Mouse (Mus musculus): ENCODE results near the gene Ccdc51.

Gene Ccdc51

DNA sequence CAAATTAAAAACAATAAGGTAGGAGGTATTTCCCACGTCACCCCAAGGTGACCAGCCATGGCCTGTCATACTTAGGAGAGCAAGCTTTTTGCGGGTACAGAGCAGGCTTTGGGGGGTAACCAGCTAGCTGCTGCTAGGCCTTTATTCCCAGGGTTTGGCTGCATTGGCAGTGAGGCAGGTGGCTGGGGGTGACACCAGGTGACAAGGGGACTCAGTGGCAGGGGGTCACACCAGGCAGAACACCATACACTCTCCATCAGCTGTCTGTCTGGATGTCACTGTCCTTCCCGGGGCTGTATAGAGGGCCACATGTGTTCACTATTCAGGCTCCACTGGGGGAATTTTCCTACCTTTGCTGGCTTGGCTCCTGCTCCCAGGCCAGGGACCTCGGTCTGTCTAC lies 25.4 kb upstream of the Ccdc51 start:
- no peak for DNase-seq (ENCODE audit: low read depth, low spot score)

DNA sequence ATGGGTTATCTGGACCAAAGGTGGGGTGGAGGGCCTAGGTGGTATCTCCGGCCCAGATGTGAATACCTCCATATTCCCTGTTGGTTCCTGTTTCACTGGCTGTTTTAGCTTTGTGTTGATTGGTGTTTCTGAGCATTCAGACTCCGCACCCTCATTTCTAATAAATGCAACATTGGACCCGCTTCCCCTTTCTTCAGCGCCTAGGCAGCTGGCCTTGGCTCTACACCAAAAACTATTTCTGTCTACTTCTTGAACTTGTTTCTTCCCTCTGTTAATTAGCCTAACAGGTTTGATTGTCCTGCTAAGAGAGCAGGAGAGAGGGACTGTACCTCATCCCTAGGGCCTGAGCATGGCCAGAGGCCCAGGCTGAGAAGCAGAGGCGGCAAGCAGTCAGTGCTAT lies 24.8 kb upstream of the Ccdc51 start:
- no peak for DNase-seq (ENCODE audit: low read depth, low spot score)

DNA sequence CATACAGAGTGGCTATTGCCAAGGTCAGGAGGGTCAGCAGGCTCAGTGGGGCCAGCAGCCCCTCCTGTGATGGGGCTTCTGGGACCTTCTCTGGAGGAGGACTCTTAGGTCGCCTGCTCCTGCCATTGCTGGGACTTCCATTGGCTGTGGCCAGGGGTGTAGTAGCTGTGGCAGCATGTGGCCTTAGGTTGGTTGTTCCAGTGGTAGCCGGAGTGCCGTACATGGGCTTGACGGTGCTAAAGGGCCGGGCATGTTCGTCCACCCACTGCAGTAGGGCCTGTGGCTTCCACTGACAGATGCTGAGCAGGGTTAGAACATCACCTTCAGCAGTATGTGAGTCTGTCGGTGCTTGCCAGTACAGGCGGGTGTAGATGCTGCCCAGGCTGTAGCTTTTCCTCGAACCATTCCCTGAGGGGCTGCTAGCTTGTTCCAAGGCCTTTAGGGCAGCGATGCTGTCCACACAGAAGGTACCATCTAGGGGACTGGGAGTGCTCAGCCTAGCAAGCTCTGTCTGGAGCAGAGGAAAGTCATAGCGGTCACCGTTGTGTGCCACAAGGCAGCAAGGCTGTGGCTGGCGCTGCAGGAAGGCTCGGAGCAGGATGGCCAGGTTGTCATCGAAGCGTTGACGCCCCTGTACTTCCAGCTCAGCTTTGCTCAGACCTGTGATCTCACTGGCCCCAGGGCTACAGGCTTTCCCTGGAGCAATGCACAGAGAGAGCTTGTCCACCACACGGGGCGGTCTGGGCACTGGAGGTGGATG lies 24.1 kb upstream of the Ccdc51 start:
- DNase-seq (ENCODE audit: low read depth, low spot score), result no peak

DNA sequence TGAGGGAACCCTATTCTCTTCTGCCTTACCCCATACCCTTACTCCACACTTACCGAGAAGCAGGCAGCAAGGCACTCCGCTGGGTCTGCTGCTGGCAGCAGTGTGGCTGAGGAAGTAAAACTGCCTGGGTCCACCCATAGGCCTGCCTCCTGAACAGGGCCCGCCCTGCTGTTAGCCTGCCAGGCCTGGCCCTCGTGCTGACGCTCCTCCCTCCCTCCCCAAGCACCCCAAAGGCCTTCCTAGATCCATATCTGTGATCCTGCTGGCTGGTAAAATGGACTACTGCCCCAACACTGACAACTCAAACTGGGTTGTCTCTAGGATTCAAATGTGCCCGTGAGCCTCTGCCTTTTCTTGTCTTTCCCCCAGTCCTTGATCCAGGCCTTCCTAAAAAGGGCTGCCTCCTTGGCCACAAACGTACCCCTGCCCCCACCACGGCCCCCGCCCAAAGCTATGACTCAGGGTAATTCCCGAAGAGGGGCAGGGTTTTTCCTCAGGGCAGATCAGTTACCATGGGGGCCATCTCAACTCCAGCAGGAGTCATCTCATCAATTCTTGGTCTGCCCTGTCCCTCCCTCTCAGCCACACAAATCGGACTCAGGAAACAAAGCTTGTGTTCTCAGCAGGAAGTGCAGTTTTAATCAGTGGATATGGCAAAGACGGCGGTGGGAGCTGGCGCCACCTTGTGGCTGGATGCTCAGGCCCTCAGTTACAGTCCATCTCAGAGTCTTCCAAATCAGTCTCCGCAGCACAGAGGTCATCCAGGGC lies 23.0 kb upstream of the Ccdc51 start, which contains the start of gene Trex1:
Gene Trex1 (minus strand): TSS at position 599 of the 768 bp plus-strand sequence.
- peak; percentile 85 for DNase-seq (ENCODE audit: low read depth, low spot score)

DNA sequence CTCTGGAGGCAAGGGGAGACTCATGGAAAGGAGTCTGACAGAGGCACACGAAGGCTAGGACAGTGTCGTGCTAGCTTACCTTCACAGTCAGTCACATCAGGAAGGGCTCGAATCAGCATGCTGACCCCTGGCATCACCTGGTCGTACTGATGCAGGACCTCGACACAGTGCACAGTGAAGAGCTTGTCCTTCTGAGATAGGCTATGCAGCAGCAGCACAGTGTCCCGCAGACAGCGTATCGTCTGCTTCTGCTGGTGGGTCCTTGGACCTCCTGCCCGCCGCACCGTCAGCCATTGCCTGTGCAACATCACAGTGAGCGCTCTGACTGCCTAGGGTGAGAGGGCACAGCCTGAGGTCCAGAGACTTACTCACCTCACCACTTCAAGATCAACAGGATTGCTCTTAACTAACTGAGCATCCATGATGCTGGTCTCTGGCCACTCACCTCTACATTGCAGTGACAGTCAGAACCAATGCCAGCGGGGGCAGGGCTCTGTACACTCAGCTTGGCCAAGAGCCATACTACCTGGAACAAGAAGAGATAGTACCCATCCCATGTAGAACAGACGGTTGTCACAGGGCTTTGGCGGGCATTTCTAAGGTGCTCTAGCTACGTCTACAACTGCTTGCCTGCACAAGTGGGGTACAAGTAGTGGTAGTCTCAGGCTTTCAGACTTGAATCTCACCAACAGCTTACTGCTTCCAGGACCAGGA lies 22.0 kb upstream of the Ccdc51 start:
- no peak for DNase-seq (ENCODE audit: low read depth, low spot score)

DNA sequence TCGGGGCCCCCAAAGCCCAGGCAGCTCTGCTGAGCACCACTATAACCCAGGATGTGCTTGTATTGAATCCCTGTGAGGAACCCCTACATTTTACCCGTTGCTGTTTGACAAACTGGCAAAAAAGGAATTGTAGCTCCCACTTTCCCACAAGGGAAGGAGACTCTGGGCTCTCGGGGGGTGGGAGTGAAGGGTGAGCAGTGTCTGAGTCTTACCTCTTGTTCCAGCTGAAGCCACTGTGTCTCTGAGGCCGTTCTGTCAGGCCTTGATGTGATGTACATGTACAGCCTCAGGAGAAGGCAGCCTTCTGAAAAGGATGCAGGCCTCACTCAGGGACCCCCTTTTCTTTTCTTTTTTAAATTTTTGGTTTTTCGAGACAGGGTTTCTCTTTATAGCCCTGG lies 21.4 kb upstream of the Ccdc51 start:
- no peak for DNase-seq (ENCODE audit: low read depth, low spot score)

DNA sequence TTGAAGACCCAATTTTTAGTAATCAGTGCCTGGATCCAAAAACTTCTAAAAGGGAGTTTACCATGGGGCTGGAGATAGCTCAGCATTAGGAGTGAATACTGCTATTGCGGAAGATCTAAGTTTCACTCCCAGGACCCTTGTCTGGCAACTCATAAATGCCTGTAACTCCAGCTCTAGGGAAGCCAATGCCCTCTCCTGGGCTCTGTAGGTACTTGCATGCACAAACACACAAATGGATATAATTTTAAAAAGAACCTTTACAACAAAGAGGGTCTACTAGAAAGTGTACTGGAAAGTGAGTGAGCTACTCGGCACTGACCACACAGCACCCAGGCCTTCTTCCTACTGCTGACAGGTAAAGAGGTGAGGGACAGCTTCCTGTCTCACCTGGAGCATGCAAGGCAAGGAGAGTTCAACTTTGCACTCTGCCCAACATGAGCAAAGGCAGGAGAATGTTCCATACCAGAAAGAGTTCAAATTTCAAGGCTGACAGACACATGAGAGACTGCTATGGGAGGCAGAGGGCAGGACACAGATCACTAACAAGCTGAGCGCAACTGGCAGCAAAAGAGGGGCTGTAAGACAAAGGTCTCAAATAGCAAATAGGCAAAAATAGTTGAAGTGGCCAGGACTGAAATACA lies 14.1 kb upstream of the Ccdc51 start:
- no peak for DNase-seq (ENCODE audit: low read depth, low spot score)

GRCm38 (mm10) chr9:109073661-109074573 lies 8.4 kb upstream of the Ccdc51 start, which contains the start of gene Atrip:
TSS of gene Atrip (minus strand) at chr9:109074124.
- peak; percentile 93 for DNase-seq (ENCODE audit: low read depth, low spot score)

GRCm38 (mm10) chr9:109080516-109080915 lies 1.8 kb upstream of the Ccdc51 start:
- DNase-seq (ENCODE audit: low read depth, low spot score), result no peak

- no peak for DNase-seq (ENCODE audit: low read depth, low spot score)
Measured at GRCm38 (mm10) chr9:109081749-109082123, 557 bp upstream of the Ccdc51 start.

DNA sequence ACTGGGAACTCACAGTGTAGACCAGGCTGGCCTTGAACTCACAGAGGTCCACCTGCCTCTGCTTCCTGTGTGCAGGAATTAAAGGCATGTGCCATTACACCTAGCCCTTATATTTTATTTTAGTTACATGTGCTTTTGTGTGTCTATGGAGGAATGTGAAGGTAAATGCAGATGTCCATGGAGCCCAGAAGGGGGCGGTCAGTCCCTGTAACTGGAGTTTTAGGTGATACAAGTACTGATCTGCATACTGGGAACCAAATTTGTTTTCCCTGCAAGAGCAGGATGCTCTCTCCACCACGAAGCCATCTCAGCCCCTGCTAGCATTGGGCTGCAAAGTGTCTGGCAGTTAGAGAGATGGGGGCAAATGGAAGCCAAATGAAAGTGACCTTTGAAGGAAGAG lies 2.6 kb downstream of the Ccdc51 start:
- peak; percentile 52 for DNase-seq (ENCODE audit: low read depth, low spot score)

DNA sequence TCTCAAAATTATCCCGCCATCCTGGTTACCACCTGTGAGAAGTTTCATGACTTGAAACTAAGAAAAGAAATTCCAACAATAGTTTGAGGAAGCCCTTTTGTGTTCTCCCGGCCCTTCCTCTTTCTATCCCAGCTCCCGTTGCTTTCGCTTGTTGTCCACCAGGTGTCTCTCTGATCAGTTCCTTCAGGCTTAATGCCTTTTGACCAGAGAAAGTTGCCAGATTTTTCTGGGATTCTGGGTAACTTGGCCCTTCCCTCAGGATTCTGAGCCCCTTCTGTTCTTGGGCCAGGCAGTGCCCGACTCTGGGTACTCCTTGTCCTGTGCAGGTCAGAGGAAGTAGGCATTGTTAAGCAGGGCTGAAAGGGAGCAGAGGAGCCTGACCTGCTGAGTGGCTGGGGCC lies 5.7 kb downstream of the Ccdc51 start:
- DNase-seq (ENCODE audit: low read depth, low spot score), result peak; percentile 49

DNA sequence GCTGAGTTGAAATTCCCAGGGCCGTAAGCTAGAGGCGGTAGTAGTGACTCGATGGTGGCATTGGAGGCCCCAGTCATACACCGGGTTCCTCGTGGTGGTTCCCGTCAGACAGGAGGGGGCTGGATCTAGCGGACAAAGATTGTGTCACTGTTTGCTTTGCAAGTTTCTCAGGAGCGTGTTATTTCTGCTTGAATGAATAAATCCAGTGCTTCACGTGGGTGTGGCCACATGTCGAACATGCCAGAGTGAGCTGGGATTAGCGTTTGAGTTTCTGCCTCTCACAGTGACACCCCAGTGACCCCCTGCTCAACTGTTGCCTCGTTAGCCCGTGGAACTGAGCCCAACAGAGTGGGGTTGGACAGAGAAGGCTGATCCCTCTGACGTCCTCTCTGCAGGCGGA lies 8.2 kb downstream of the Ccdc51 start:
- no peak for DNase-seq (ENCODE audit: low read depth, low spot score)

DNA sequence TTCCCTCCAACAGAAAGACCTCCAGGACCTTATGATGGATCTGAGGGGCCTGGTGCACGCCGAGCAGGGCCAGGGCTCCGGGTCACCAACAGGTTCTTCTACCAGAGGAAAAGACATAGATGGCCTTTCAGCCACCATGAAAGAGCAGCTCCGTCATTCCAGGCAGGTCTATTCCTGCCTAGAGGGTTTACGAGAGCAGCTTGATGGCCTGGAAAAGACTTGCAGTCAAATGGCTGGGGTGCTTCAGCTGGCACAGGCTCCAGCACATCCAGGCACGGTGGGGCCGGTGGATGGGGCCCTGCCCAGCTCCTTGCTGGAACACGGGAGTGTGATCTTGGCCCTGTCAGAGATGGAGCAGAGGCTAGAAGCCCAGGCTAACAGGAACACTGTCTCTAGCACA lies 9.5 kb downstream of the Ccdc51 start:
- DNase-seq (ENCODE audit: low read depth, low spot score), result no peak

DNA sequence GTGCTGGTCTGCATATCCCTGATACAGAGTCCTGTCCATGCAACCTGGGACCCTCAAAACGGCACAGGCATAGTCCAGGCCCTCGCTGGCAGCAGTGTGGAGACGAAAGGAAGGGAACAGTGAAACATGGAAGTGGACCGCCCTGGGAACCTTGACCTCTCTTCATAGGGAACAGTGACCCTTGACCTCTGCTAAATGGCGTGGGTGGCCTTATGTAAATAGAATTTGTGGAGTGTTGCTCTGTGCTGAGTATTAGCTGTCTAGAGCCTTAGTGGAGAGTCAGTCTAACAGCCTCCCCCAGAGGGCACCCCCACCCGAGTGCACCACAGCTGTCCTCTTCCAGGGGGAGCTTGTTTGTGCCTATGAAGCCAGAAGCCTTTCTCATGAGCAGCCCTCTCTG lies 10.5 kb downstream of the Ccdc51 start:
- DNase-seq (ENCODE audit: low read depth, low spot score), result no peak

GRCm38 (mm10) chr9:109093786-109094552 lies 11.7 kb downstream of the Ccdc51 start:
- no peak for DNase-seq (ENCODE audit: low read depth, low spot score)

DNA sequence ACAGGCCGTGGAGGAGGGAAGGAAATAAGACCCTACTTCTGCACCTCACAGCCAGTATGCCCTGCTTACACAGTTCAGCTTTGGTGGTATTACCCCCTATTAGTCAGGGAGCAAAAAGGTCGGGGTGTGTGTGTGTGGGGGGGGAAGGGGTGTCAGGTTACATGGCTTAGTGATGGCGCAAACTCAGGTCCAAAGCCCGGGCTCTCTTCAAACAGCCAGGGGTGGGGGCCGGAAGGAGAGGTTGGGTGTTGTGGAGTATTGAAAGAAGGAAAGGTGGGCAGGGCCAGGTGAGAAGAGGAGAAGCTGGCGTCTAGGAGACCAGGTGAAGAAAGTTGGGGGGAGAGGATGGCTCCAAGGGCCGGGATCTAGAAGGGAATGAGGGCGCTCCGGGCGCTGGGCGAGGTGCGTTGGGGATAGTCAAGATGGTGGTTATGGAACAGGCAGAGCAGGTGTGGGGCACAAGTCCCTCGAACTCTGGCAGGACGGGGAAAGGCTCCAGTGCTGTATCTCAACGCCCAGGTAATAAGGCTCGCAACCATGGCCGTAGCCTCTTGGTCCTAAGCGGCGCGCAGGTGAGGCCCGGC lies 12.4 kb downstream of the Ccdc51 start:
- peak; percentile 23 for DNase-seq (ENCODE audit: low read depth, low spot score)

GRCm38 (mm10) chr9:109095137-109095982 lies 13.1 kb downstream of the Ccdc51 start, which contains the start of gene Plxnb1:
TSS of gene Plxnb1 (plus strand) at chr9:109095389.
- peak; percentile 86 for DNase-seq (ENCODE audit: low read depth, low spot score)

GRCm38 (mm10) chr9:109096251-109096661 lies 14.0 kb downstream of the Ccdc51 start:
- peak; percentile 16 for DNase-seq (ENCODE audit: low read depth, low spot score)
